Mouse (Mus musculus): ENCODE data around the gene Pvalb.

DNA sequence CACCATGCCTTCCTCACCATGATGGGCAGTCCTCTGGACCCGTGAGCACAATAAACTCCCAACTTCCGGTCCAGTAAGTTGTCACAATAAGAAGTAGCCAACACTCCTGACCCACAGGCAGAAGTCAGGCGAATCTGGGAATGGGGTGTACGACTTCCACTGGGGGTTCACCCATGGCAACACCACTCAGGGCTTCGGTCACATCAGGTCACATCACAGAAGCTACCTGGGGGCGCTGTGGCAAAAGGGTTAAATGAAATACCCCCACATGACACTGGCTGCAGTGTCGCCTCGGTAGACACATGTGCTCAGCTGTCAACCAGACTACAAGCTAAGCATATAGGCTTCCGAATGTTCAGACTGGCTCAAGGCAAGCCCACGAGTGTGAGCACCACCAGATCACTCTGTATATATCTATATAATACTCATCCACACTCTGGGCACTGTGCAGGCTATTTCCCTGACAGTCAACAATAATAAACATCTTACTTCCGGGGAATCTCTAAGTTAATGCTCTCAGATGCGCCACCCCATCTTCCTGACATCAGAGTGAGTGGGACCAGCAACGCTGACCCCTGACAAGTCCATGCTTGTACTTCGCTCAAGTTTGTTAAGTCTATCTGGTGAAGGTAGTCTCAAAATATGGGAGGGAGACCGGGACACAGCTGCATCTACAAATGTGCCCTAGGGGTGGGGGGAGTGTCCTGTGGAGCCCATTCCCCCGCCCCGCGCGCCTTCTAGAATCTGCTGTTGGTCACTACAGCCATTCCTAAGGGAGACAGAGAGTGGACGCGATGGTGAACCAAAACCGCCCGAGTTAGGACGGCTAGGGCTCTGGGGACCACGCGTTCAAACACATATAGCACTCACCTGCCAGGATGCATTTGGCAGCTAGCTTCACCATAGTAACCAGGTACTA, 33.0 kb downstream of the Pvalb start:
- TF ChIP-seq POLR2A (IDR thresholded peaks at IDR 0.05; ENCODE audit: control insufficient read depth, low read depth, low read length) (no peak), CTCF (IDR thresholded peaks at IDR 0.05; ENCODE audit: control insufficient read depth, insufficient read depth, insufficient replicate concordance, low read depth, low read length) (no peak)

All from testis, adult 2 months (tissue).